Mouse (Mus musculus): Measurements from ENCODE around the gene Kcnj2.

GRCm38 (mm10) chr11:111088812-111089211, 22.8 kb downstream of the Kcnj2 start:
- TF ChIP-seq CTCF (IDR thresholded peaks at IDR 0.05; ENCODE audit: control insufficient read depth, insufficient read depth, low read length) (no peak), POLR2A (IDR thresholded peaks at IDR 0.05; ENCODE audit: borderline replicate concordance, control insufficient read depth, low read depth, low read length) (no peak)

Measured in bone marrow, adult 2 months (tissue).